Mouse (Mus musculus) kidney, adult 2 months (tissue): ENCODE results near the gene Mtch2. TPM values are rescaled to one million over a fixed set of nuclear protein-coding genes. Genes with fewer than 3 reads are reported as not detected.

Source experiments
- DNase-seq: peaks from one replicate; pipeline ENCODE4 v3.0.0; 2021
- H3K27ac ChIP-seq: fragments of 200-500 bp; 2 replicates; pipeline ENCODE4 v1.5.1; 2012; ENCODE audit warnings: low read depth, low read length, control low read depth, inconsistent platforms; ENCODE audit not compliant: insufficient read depth
- H3K27me3 ChIP-seq: fragments of 200-500 bp; replicated peaks from 2 replicates; pipeline ENCODE4 v1.6.1; 2012; ENCODE audit warnings: mild to moderate bottlenecking, moderate library complexity, low read length, inconsistent platforms; ENCODE audit not compliant: control insufficient read depth, insufficient read depth
- H3K36me3 ChIP-seq: fragments of 200-500 bp; 2 replicates; pipeline ENCODE4 v1.6.1; 2012; ENCODE audit warnings: mild to moderate bottlenecking, moderate library complexity, low read length, inconsistent platforms; ENCODE audit not compliant: control insufficient read depth, insufficient read depth
- H3K4me1 ChIP-seq: fragments of 200-500 bp; 2 replicates; pipeline ENCODE4 v1.6.1; 2011; ENCODE audit warnings: low read length; ENCODE audit not compliant: control insufficient read depth, insufficient read depth
- H3K4me3 ChIP-seq: fragments of 200-500 bp; 2 replicates; pipeline ENCODE4 v1.5.1; 2011; ENCODE audit warnings: mild to moderate bottlenecking, low read depth, low read length, control low read depth; ENCODE audit not compliant: insufficient read depth
- CTCF ChIP-seq: fragments of 200-500 bp; conservative IDR thresholded peaks from 2 replicates; pipeline ENCODE4 v1.5.1; 2011; ENCODE audit warnings: low read depth, mild to moderate bottlenecking, control low read depth, low read length, moderate library complexity, mixed read lengths; ENCODE audit not compliant: insufficient read depth, insufficient read length
- POLR2A ChIP-seq: fragments of 200-500 bp; IDR thresholded peaks from one replicate; pipeline ENCODE4 v1.6.1; 2011; ENCODE audit warnings: low read depth, low read length, control low read depth
- WGBS: fragments of 180-500 bp; shearing (Covaris S2); methylation state at CpG from one replicate; pipeline ENCODE4 v1.1.7; 2018; 5-methylcytosine and 5-hydroxymethylcytosine counted together
- polyA plus RNA-seq: library from polyadenylated mRNA; depleted of rRNA; stranded (reverse); fragments of >200 nt; gene quantifications from 2 replicates; pipeline ENCODE4 v1.2.3, GENCODE M21; 2012

The Mtch2 gene
- polyA plus RNA-seq, 1 experiment, result 144 TPM

DNA sequence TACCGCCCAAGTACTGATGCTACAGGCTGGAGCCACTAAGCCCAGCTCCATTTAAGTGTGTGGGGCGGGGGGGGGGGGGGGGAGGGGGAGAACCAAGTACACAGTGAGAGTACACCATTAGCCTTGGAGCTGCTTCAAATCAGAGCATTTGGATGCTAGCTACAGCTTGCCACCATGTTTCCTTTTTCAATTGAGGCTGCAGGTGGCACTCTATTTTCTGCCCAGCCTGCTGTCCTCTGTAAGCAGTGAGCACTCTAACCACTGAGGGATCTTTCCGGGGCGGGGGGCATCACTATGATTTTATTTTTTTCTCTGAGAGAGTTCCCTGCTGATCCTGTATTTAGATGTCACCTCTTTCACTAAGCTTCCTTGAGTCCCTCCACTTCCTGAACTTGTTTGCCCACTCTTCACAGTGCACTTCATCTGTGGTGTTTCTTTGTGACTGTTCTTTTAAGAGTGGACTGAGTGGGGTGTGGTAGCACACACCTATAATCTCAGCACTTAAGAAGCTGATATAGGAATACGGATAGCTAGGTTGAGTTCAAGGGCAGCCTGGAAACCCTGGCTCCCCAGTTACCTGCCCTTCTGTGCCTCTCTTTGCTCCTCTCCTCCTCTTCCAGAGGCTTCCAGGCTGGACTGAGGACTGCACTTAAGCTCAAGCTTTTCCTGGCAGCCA is 30.8 kb downstream of the Mtch2 start:
- TF ChIP-seq POLR2A (no peak), CTCF (no peak)
- no peak for DNase-seq
- no peaks in the 10 kb centered on the region for H3K27me3 ChIP-seq
- WGBS, result 63% methylated on average over 5 of the region's 5 CpGs
- no peak overlapping the region for H3K4me3 ChIP-seq
- no peak overlapping the region for H3K27ac ChIP-seq
- H3K36me3 ChIP-seq, result no peaks in the 10 kb centered on the region
- no peaks in the 10 kb centered on the region for H3K4me1 ChIP-seq

DNA sequence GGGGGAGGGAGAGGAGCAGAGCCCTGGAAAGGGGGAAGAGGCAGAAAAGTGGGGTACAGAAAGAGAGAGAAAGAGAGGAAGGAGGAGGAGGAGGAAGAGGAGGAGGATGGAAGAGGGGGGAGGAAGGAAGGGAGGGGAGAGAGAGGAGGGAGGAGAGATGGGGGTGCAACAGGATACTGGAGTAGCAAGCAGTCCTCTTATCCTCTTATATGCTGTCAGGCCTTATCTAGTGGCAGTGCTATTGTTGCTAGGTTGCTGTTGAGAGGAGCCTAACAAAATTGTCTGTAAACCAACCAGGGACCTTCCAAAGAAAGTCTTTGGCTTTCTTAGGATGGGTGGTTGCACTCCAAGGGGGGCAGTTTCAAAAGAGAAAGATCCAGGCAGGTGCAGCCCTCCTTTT is 32.5 kb downstream of the Mtch2 start:
- Histone ChIP-seq H3K36me3 (no peaks in the 10 kb centered on the region), H3K4me3 (no peak overlapping the region), H3K27ac (no peak overlapping the region), H3K4me1 (no peaks in the 10 kb centered on the region), H3K27me3 (no peaks in the 10 kb centered on the region)
- TF ChIP-seq POLR2A (no peak), CTCF (no peak)
- DNase-seq, result no peak

DNA sequence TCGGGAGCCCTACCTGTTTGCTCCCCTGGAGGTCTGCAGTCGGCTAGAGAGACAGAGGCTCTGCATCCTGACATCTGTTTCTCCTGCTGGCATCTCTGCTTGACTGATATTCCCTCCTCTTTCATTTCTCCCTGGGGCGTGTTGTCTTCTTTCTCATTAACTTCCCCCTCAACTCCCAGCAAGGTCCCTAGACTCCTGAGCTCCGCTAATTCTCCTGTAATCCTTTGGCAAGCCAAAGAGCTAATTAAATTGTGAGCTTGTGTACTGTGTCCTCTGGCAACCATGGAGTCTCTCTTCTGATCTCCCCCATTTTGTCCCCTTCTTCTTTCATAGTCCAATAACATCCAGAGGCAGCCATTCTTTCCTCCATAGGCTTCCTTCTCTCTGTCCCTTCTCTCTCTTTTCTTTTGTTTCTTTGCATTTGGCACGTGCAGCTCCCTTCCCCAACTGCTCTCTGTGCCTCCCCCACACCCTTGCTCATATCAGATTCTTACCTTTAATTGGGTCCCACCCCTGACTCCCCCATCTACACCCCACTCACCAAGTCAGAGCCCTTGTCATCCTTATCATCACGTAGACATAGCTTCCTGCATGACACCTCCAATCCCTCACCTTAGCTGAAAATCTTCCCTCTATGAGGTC is 33.3 kb downstream of the Mtch2 start:
- Histone ChIP-seq H3K4me1 (no peaks in the 10 kb centered on the region), H3K36me3 (no peaks in the 10 kb centered on the region), H3K27ac (no peak overlapping the region), H3K27me3 (no peaks in the 10 kb centered on the region), H3K4me3 (no peak overlapping the region)
- WGBS, result 36% methylated on average over 6 of the region's 6 CpGs
- no peak for DNase-seq
- TF ChIP-seq CTCF, result no peak
- no peak for TF ChIP-seq POLR2A

GRCm38 (mm10) chr2:90881824-90882223 is 34.9 kb downstream of the Mtch2 start:
- no peak for DNase-seq
- WGBS, result 74% methylated on average over 2 of the region's 2 CpGs
- no peaks in the 10 kb centered on the region for H3K4me1 ChIP-seq
- H3K27ac ChIP-seq, result no peak overlapping the region
- no peaks in the 10 kb centered on the region for H3K36me3 ChIP-seq
- H3K4me3 ChIP-seq, result no peak overlapping the region
- TF ChIP-seq POLR2A (no peak), CTCF (no peak)
- H3K27me3 ChIP-seq, result 0 out of 2 replicates have a peak, but pooled peaks cover 1% of the 10 kb centered on the region

- DNase-seq, result no peak
- no peaks in the 10 kb centered on the region for H3K4me1 ChIP-seq
- H3K27ac ChIP-seq, result no peak within 1 kb of the TSS
- TF ChIP-seq POLR2A (no peak), CTCF (no peak)
- no peaks in the 10 kb centered on the region for H3K36me3 ChIP-seq
- peak within 1 kb of the TSS; percentile 7; the same call in 1 of the 2 replicates for H3K4me3 ChIP-seq
- WGBS, result 3% methylated on average over 45 of the region's 45 CpGs
- H3K27me3 ChIP-seq, result 0 out of 2 replicates have a peak, but pooled peaks cover 1% of the 10 kb centered on the region
These were observed 38.5 kb downstream of the Mtch2 start, which contains the start of gene C1qtnf4 for GRCm38 (mm10) chr2:90885218-90886041. C1qtnf4 (plus strand) TSS chr2:90885860.

DNA sequence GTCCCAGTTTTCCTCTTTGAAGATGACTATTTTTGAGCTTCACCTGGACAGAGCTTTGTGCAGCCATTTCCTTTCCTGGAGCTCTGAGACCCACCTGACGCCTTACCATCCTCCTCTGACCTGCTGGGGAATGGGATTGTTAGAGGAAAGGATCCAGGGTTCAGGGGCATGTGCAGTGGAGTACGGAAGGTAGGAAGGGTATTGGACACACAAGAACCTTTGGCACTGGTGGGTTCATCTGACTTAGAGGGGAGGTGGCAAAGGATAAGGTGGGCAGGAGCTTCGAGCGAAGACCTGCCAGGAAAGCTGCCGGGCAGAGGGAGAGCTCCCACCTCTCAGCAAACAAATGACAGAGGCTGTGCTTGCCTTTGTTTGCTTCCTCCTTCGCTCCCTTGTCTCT is 39.5 kb downstream of the Mtch2 start:
- WGBS, result 54% methylated on average over 6 of the region's 6 CpGs
- Histone ChIP-seq H3K36me3 (no peaks in the 10 kb centered on the region), H3K4me3 (no peak overlapping the region), H3K27ac (no peak overlapping the region), H3K27me3 (0 out of 2 replicates have a peak, but pooled peaks cover 1% of the 10 kb centered on the region), H3K4me1 (no peaks in the 10 kb centered on the region)
- no peak for DNase-seq
- TF ChIP-seq POLR2A (no peak), CTCF (no peak)

DNA sequence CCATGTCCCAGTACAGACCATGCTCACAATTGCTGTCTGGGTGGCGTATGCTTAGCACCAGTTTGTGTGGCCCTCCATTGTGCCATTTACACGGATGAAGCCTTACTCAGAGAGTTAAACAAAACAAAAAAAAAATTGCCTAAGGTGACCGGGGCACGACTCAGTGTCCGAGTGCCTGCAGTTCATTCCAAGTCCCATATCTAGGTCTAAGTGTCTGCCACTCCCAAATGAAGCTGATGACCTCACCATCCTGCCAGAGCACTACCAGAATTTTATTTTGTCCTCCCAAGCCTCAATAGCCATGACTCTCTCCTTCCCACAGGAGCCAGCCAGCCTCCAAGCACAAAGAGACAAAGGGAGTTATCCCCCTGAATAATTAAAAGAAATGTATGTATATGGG is 40.7 kb downstream of the Mtch2 start:
- H3K27me3 ChIP-seq, result 0 out of 2 replicates have a peak, but pooled peaks cover 1% of the 10 kb centered on the region
- WGBS, result 80% methylated on average over 5 of the region's 5 CpGs

More for the DNA sequence above, 40.7 kb downstream of the Mtch2 start:
- Histone ChIP-seq H3K36me3 (no peaks in the 10 kb centered on the region), H3K27ac (no peak overlapping the region), H3K4me3 (no peak overlapping the region), H3K4me1 (no peaks in the 10 kb centered on the region)
- TF ChIP-seq POLR2A (no peak), CTCF (no peak)
- no peak for DNase-seq
